Mouse (Mus musculus) CD8-positive naive resting alpha-beta T cell, adult 2 months (primary cell): ENCODE results near the gene Dscam.

Experiments used
- DNase-seq, 2 experiments: peaks; one replicate each; pipeline ENCODE4 v3.0.0; 2022; ENCODE audit warnings: low read depth in 2 of 2, low spot score in 2 of 2

Gene Dscam

GRCm38 (mm10) chr16:96788286-96788685, 382.3 kb downstream of the Dscam start:
- no peak for DNase-seq

- no peak for DNase-seq
These were observed 391.5 kb downstream of the Dscam start for GRCm38 (mm10) chr16:96779021-96779420.

GRCm38 (mm10) chr16:96774245-96774644, 396.3 kb downstream of the Dscam start:
- no peak for DNase-seq

GRCm38 (mm10) chr16:96767985-96768384, 402.6 kb downstream of the Dscam start:
- no peak for DNase-seq

GRCm38 (mm10) chr16:96767508-96767907, 403.0 kb downstream of the Dscam start:
- no peak for DNase-seq

GRCm38 (mm10) chr16:96761225-96761624, 409.3 kb downstream of the Dscam start:
- DNase-seq, result no peak

GRCm38 (mm10) chr16:96759081-96759603, 411.4 kb downstream of the Dscam start:
- DNase-seq, result no peak

GRCm38 (mm10) chr16:96758381-96758780, 412.2 kb downstream of the Dscam start:
- no peak for DNase-seq

GRCm38 (mm10) chr16:96757588-96758313, 412.8 kb downstream of the Dscam start:
- DNase-seq, result no peak

- no peak for DNase-seq
These were observed 413.6 kb downstream of the Dscam start for GRCm38 (mm10) chr16:96756994-96757393.

GRCm38 (mm10) chr16:96754971-96755504, 415.5 kb downstream of the Dscam start:
- DNase-seq, result no peak

GRCm38 (mm10) chr16:96754381-96754780, 416.2 kb downstream of the Dscam start:
- DNase-seq, result no peak

GRCm38 (mm10) chr16:96753781-96754173, 416.8 kb downstream of the Dscam start:
- no peak for DNase-seq

GRCm38 (mm10) chr16:96753164-96753780, 417.3 kb downstream of the Dscam start:
- DNase-seq, result no peak

GRCm38 (mm10) chr16:96742475-96743255, 427.9 kb downstream of the Dscam start:
- DNase-seq, result no peak

- DNase-seq, result no peak
These were observed 429.2 kb downstream of the Dscam start for GRCm38 (mm10) chr16:96741336-96741735.

- DNase-seq, result no peak
These were observed 430.2 kb downstream of the Dscam start for GRCm38 (mm10) chr16:96740073-96741055.

GRCm38 (mm10) chr16:96736501-96736900, 434.1 kb downstream of the Dscam start:
- no peak for DNase-seq

GRCm38 (mm10) chr16:96730881-96731280, 439.7 kb downstream of the Dscam start:
- DNase-seq, result no peak
